Mouse (Mus musculus) gonadal fat pad, adult 2 months (tissue): ENCODE data around the gene Olfr1150-ps1. TPM values are rescaled to one million over a fixed set of nuclear protein-coding genes. Genes with fewer than 3 reads are reported as not detected.

Experiments
- DNase-seq: peaks from one replicate; pipeline ENCODE4 v3.0.0-alpha.2; 2012; ENCODE audit warnings: low read depth
- polyA plus RNA-seq: library from polyadenylated mRNA; depleted of rRNA; stranded (reverse); fragments of >200 nt; gene quantifications from 2 replicates; pipeline ENCODE4 v1.2.3, GENCODE M21; 2012; rRNA removed

Gene Olfr1150-ps1
- polyA plus RNA-seq, result not detected in 2 replicates

GRCm38 (mm10) chr2:87843693-87844092, at the start of gene Olfr1150-ps1:
Olfr1150-ps1 (plus strand) TSS chr2:87843993.
- DNase-seq, result no peak

GRCm38 (mm10) chr2:87800292-87800691, 43.5 kb upstream of the Olfr1150-ps1 start, which contains the start of gene Olfr1143:
Olfr1143 (plus strand) TSS chr2:87800592.
- DNase-seq, result no peak

GRCm38 (mm10) chr2:87809522-87809921, 34.3 kb upstream of the Olfr1150-ps1 start, which contains the start of gene Olfr1145:
Olfr1145 (plus strand) TSS chr2:87809822.
- DNase-seq, result no peak

GRCm38 (mm10) chr2:87830233-87830632, 13.6 kb upstream of the Olfr1150-ps1 start, which contains the start of gene Olfr1148:
Olfr1148 (plus strand) TSS chr2:87830533.
- DNase-seq, result no peak

GRCm38 (mm10) chr2:87855562-87855961, 11.8 kb downstream of the Olfr1150-ps1 start, which contains the start of gene Olfr1151:
Olfr1151 (plus strand) TSS chr2:87855862.
- DNase-seq, result no peak

GRCm38 (mm10) chr2:87866192-87866591, 22.4 kb downstream of the Olfr1150-ps1 start, which contains the start of gene Olfr1152:
Olfr1152 (plus strand) TSS chr2:87866492.
- DNase-seq, result no peak

- DNase-seq, result no peak
Measured at GRCm38 (mm10) chr2:87894662-87895061, 50.9 kb downstream of the Olfr1150-ps1 start, which contains the start of gene Olfr1153. Olfr1153 (plus strand) TSS chr2:87894962.

Other genes starting within 250 kb of the Olfr1150-ps1 start
- gene Olfr1130, start 237.8 kb upstream of the Olfr1150-ps1 start, polyA plus RNA-seq, result not detected in 2 replicates
- not detected in 2 replicates for gene Olfr1131, start 216.9 kb upstream of the Olfr1150-ps1 start, polyA plus RNA-seq
- not detected in 2 replicates for gene Olfr1132, start 206.5 kb upstream of the Olfr1150-ps1 start, polyA plus RNA-seq
- gene Olfr1133, start 196.6 kb upstream of the Olfr1150-ps1 start, polyA plus RNA-seq, result not detected in 2 replicates
- not detected in 2 replicates for gene Olfr1134, start 185.5 kb upstream of the Olfr1150-ps1 start, polyA plus RNA-seq
- not detected in 2 replicates for gene Olfr1135, start 170.3 kb upstream of the Olfr1150-ps1 start, polyA plus RNA-seq
- not detected in 2 replicates for gene Olfr1136, start 150.0 kb upstream of the Olfr1150-ps1 start, polyA plus RNA-seq
- not detected in 2 replicates for gene Olfr1137, start 130.8 kb upstream of the Olfr1150-ps1 start, polyA plus RNA-seq
- not detected in 2 replicates for gene Olfr1138, start 104.0 kb upstream of the Olfr1150-ps1 start, polyA plus RNA-seq
- not detected in 2 replicates for gene Olfr1140, start 100.2 kb upstream of the Olfr1150-ps1 start, polyA plus RNA-seq
- gene Olfr1141, start 90.0 kb upstream of the Olfr1150-ps1 start, polyA plus RNA-seq, result not detected in 2 replicates
- not detected in 2 replicates for gene Olfr152, start 64.5 kb upstream of the Olfr1150-ps1 start, polyA plus RNA-seq
- gene Olfr1143, start 43.4 kb upstream of the Olfr1150-ps1 start, polyA plus RNA-seq, result not detected in 2 replicates
- gene Olfr1145, start 34.2 kb upstream of the Olfr1150-ps1 start, polyA plus RNA-seq, result not detected in 2 replicates
- gene Olfr1148, start 13.5 kb upstream of the Olfr1150-ps1 start, polyA plus RNA-seq, result not detected in 2 replicates
- gene Olfr1151, start 11.9 kb downstream of the Olfr1150-ps1 start, polyA plus RNA-seq, result not detected in 2 replicates
- gene Olfr1152, start 22.5 kb downstream of the Olfr1150-ps1 start, polyA plus RNA-seq, result not detected in 2 replicates
- not detected in 2 replicates for gene Olfr1153, start 51.0 kb downstream of the Olfr1150-ps1 start, polyA plus RNA-seq
- gene Olfr1154, start 61.2 kb downstream of the Olfr1150-ps1 start, polyA plus RNA-seq, result not detected in 2 replicates
- gene Olfr1155, start 101.1 kb downstream of the Olfr1150-ps1 start, polyA plus RNA-seq, result not detected in 2 replicates
- not detected in 2 replicates for gene Olfr1156, start 109.1 kb downstream of the Olfr1150-ps1 start, polyA plus RNA-seq
- gene Olfr1157, start 124.3 kb downstream of the Olfr1150-ps1 start, polyA plus RNA-seq, result not detected in 2 replicates
- gene Olfr74, start 130.7 kb downstream of the Olfr1150-ps1 start, polyA plus RNA-seq, result not detected in 2 replicates
- not detected in 2 replicates for gene Olfr1158, start 146.1 kb downstream of the Olfr1150-ps1 start, polyA plus RNA-seq
- gene Olfr1160, start 164.3 kb downstream of the Olfr1150-ps1 start, polyA plus RNA-seq, result not detected in 2 replicates
- gene Olfr1161, start 178.8 kb downstream of the Olfr1150-ps1 start, polyA plus RNA-seq, result not detected in 2 replicates
- gene Olfr73, start 193.7 kb downstream of the Olfr1150-ps1 start, polyA plus RNA-seq, result not detected in 2 replicates
- gene Olfr1162, start 207.1 kb downstream of the Olfr1150-ps1 start, polyA plus RNA-seq, result not detected in 2 replicates
- not detected in 2 replicates for gene Olfr1163, start 227.8 kb downstream of the Olfr1150-ps1 start, polyA plus RNA-seq
- not detected in 2 replicates for gene Olfr1164, start 250.0 kb downstream of the Olfr1150-ps1 start, polyA plus RNA-seq